Mouse (Mus musculus) myocyte (in vitro differentiated cells): ENCODE results near the gene Nr4a3.

Experiments used
- CEBPB ChIP-seq: IDR thresholded peaks from 2 replicates; pipeline ENCODE4 v1.6.1; 2011; ENCODE audit warnings: mild to moderate bottlenecking, moderate library complexity; ENCODE audit not compliant: poor library complexity, insufficient read depth, severe bottlenecking
- E2F4 ChIP-seq: IDR thresholded peaks from one replicate; pipeline ENCODE4 v1.6.1; 2011; ENCODE audit warnings: mild to moderate bottlenecking, control low read depth, moderate library complexity; ENCODE audit not compliant: insufficient read depth
- POLR2A ChIP-seq: IDR thresholded peaks from one replicate; pipeline ENCODE4 v1.6.1; 2011; ENCODE audit warnings: low read depth, mild to moderate bottlenecking, control low read depth, moderate library complexity; ENCODE audit not compliant: insufficient read length
- POLR2AphosphoS2 ChIP-seq: IDR thresholded peaks from one replicate; pipeline ENCODE4 v1.6.1; 2011; ENCODE audit warnings: low read depth, control low read depth; ENCODE audit not compliant: insufficient read length
- TCF12 ChIP-seq: IDR thresholded peaks from one replicate; pipeline ENCODE4 v1.6.1; 2011; ENCODE audit warnings: mild to moderate bottlenecking, control low read depth; ENCODE audit not compliant: poor library complexity, insufficient read depth, severe bottlenecking
- TCF3 ChIP-seq: IDR thresholded peaks from one replicate; pipeline ENCODE4 v1.6.1; 2011; ENCODE audit warnings: low read depth, control low read depth; ENCODE audit not compliant: insufficient read length

GRCm38 (mm10) chr4:48047766-48048371, 2.9 kb downstream of the Nr4a3 start:
- no peak for TF ChIP-seq E2F4
- TF ChIP-seq POLR2A: no peak
- no peak for TF ChIP-seq CEBPB
- no peak for TF ChIP-seq TCF3
- no peak for TF ChIP-seq TCF12
- no peak for TF ChIP-seq POLR2AphosphoS2
